Mouse (Mus musculus): ENCODE data around the gene Slirp. TPM values are rescaled to one million over a fixed set of nuclear protein-coding genes. Genes with fewer than 3 reads are reported as not detected.
A peak's percentile ranks its signal among the peaks of the same experiment; 100 is the strongest.

Gene Slirp
- polyA plus RNA-seq, 1 experiment from 2014 or later: 329 TPM

Small RNA genes lying within 50 kb of the gene (microRNA-seq; reads per million reads assigned to microRNA genes)
- gene Mir3068: 16.4 reads per million, percentile 26 among the genes with 10 or more reads in this experiment

Other genes with a start within 250 kb of the Slirp start
- 0.91 and 1.6 TPM in 2 replicates for gene Samd15, start 244.2 kb upstream of the Slirp start, polyA plus RNA-seq (2016; fragmentation: Nextera tagmentation; extraction: Ambion mirVana)
- gene Tmed8, start 243.4 kb upstream of the Slirp start, polyA plus RNA-seq (2016; fragmentation: Nextera tagmentation; extraction: Ambion mirVana): 2.5 and 2.8 TPM in 2 replicates
- gene Noxred1, start 205.2 kb upstream of the Slirp start, polyA plus RNA-seq (2016; fragmentation: Nextera tagmentation; extraction: Ambion mirVana): 0.59 and 0.94 TPM in 2 replicates
- gene Vipas39, start 177.6 kb upstream of the Slirp start, polyA plus RNA-seq (2016; fragmentation: Nextera tagmentation; extraction: Ambion mirVana): 50.5 and 56.7 TPM in 2 replicates
- gene Ahsa1, start 177.4 kb upstream of the Slirp start, polyA plus RNA-seq (2016; fragmentation: Nextera tagmentation; extraction: Ambion mirVana): 294 and 332 TPM in 2 replicates
- gene Ism2, start 144.2 kb upstream of the Slirp start, polyA plus RNA-seq (2016; fragmentation: Nextera tagmentation; extraction: Ambion mirVana): 1.0 and 1.2 TPM in 2 replicates
- 48.2 and 57.4 TPM in 2 replicates for gene Sptlc2, start 55.5 kb upstream of the Slirp start, polyA plus RNA-seq (2016; fragmentation: Nextera tagmentation; extraction: Ambion mirVana)
- 82.0 and 85.6 TPM in 2 replicates for gene Alkbh1, start 121 bp downstream of the Slirp start, polyA plus RNA-seq (2016; fragmentation: Nextera tagmentation; extraction: Ambion mirVana)
- 147 and 153 TPM in 2 replicates for gene Snw1, start 28.4 kb downstream of the Slirp start, polyA plus RNA-seq (2016; fragmentation: Nextera tagmentation; extraction: Ambion mirVana)
- not detected in 2 replicates for gene Gm5788, start 50.8 kb downstream of the Slirp start, polyA plus RNA-seq (2016; fragmentation: Nextera tagmentation; extraction: Ambion mirVana)
- not detected in 2 replicates for gene Gm8300, start 70.4 kb downstream of the Slirp start, polyA plus RNA-seq (2016; fragmentation: Nextera tagmentation; extraction: Ambion mirVana)
- not detected in 2 replicates for gene Oog1, start 158.8 kb downstream of the Slirp start, polyA plus RNA-seq (2016; fragmentation: Nextera tagmentation; extraction: Ambion mirVana)
- not detected in 2 replicates for gene Gm4027, start 175.0 kb downstream of the Slirp start, polyA plus RNA-seq (2016; fragmentation: Nextera tagmentation; extraction: Ambion mirVana)
- not detected in 2 replicates for gene Gm16381, start 200.7 kb downstream of the Slirp start, polyA plus RNA-seq (2016; fragmentation: Nextera tagmentation; extraction: Ambion mirVana)